Mouse (Mus musculus): ENCODE results near the gene Gm4969. TPM values are rescaled to one million over a fixed set of nuclear protein-coding genes. Genes with fewer than 3 reads are reported as not detected.

The Gm4969 gene
- not detected in 4 replicates for total RNA-seq (2023)

GRCm38 (mm10) chr7:19118028-19118771 lies at the start of gene Gm4969:
TSS of gene Gm4969 (minus strand) at chr7:19118368.

GRCm38 (mm10) chr7:19165656-19166423 lies 47.7 kb upstream of the Gm4969 start, which contains the start of gene Gipr:
TSS of gene Gipr (minus strand) at chr7:19166127.

GRCm38 (mm10) chr7:19149626-19150025 lies 31.5 kb upstream of the Gm4969 start, which contains the start of gene Snrpd2:
TSS of gene Snrpd2 (plus strand) at chr7:19149722.

GRCm38 (mm10) chr7:19148875-19149541 lies 30.8 kb upstream of the Gm4969 start, which contains the start of gene Qpctl:
TSS of gene Qpctl (minus strand) at chr7:19149291.

GRCm38 (mm10) chr7:19119631-19120429 lies 1.7 kb upstream of the Gm4969 start, which contains the start of gene Fbxo46:
TSS of gene Fbxo46 (plus strand) at chr7:19119859.

GRCm38 (mm10) chr7:19094471-19094825 lies 23.7 kb downstream of the Gm4969 start, which contains the start of gene Six5:
TSS of gene Six5 (plus strand) at chr7:19094594.

GRCm38 (mm10) chr7:19083701-19084100 lies 34.5 kb downstream of the Gm4969 start, which contains the start of gene Dmpk:
TSS of gene Dmpk (plus strand) at chr7:19083849.

GRCm38 (mm10) chr7:19075723-19076585 lies 42.2 kb downstream of the Gm4969 start, which contains the start of gene Dmwd:
TSS of gene Dmwd (plus strand) at chr7:19076227.

GRCm38 (mm10) chr7:19054047-19054776 lies 64.0 kb downstream of the Gm4969 start, which contains the start of gene Rsph6a:
TSS of gene Rsph6a (plus strand) at chr7:19054690.

Other genes starting within 250 kb of the Gm4969 start
- 16.9 to 20.3 TPM (median 17.7 TPM) in 4 replicates for gene Pglyrp1, start 247.0 kb downstream of the Gm4969 start, total RNA-seq (2023)
- 16.0 to 24.2 TPM (median 21.6 TPM) in 4 replicates for gene Ccdc61, start 208.0 kb downstream of the Gm4969 start, total RNA-seq (2023)
- gene Nova2, start 192.5 kb downstream of the Gm4969 start, total RNA-seq (2023), result not detected in 4 replicates
- not detected in 4 replicates for gene Nanos2, start 131.0 kb downstream of the Gm4969 start, total RNA-seq (2023)
- 1.2 to 2.3 TPM (median 1.8 TPM) in 4 replicates for gene Mypop, start 127.1 kb downstream of the Gm4969 start, total RNA-seq (2023)
- 26.8 to 30.9 TPM (median 29.4 TPM) in 4 replicates for gene Irf2bp1, start 114.3 kb downstream of the Gm4969 start, total RNA-seq (2023)
- gene Foxa3, start 94.8 kb downstream of the Gm4969 start, total RNA-seq (2023), result not detected in 4 replicates
- 91.9 to 110 TPM (median 103 TPM) in 4 replicates for gene Sympk, start 94.0 kb downstream of the Gm4969 start, total RNA-seq (2023)
- 0.39 TPM in 1 of 4 replicates, not detected in the others for gene Rsph6a, start 63.7 kb downstream of the Gm4969 start, total RNA-seq (2023)
- 17.3 to 21.6 TPM (median 19.2 TPM) in 4 replicates for gene Dmwd, start 42.1 kb downstream of the Gm4969 start, total RNA-seq (2023)
- gene Dmpk, start 34.5 kb downstream of the Gm4969 start, total RNA-seq (2023), result 12.4 to 18.4 TPM (median 13.1 TPM) in 4 replicates
- gene Six5, start 23.8 kb downstream of the Gm4969 start, total RNA-seq (2023), result 0.24 to 0.69 TPM (median 0.42 TPM) in 4 replicates
- gene Fbxo46, start 1.5 kb upstream of the Gm4969 start, total RNA-seq (2023), result 20.6 to 21.9 TPM (median 21.4 TPM) in 4 replicates
- 9.9 to 12.7 TPM (median 10.7 TPM) in 4 replicates for gene Qpctl, start 30.9 kb upstream of the Gm4969 start, total RNA-seq (2023)
- gene Snrpd2, start 31.4 kb upstream of the Gm4969 start, total RNA-seq (2023), result 86.8 to 98.6 TPM (median 92.5 TPM) in 4 replicates
- not detected in 4 replicates for gene Gipr, start 47.8 kb upstream of the Gm4969 start, total RNA-seq (2023)
- 19.1 to 28.1 TPM (median 21.6 TPM) in 4 replicates for gene Eml2, start 58.1 kb upstream of the Gm4969 start, total RNA-seq (2023)
- gene Gpr4, start 94.2 kb upstream of the Gm4969 start, total RNA-seq (2023), result not detected in 4 replicates
- 52.4 to 62.7 TPM (median 54.4 TPM) in 4 replicates for gene Opa3, start 110.0 kb upstream of the Gm4969 start, total RNA-seq (2023)
- 346 to 371 TPM (median 369 TPM) in 4 replicates for gene Vasp, start 153.4 kb upstream of the Gm4969 start, total RNA-seq (2023)
- gene Ppm1n, start 161.7 kb upstream of the Gm4969 start, total RNA-seq (2023), result not detected in 4 replicates
- 0.15 to 0.27 TPM in 2 of 4 replicates, not detected in the others for gene Rtn2, start 164.3 kb upstream of the Gm4969 start, total RNA-seq (2023)
- 2,427 to 3,505 TPM (median 2,938 TPM) in 4 replicates for gene Fosb, start 191.7 kb upstream of the Gm4969 start, total RNA-seq (2023)
- gene Ercc1, start 226.4 kb upstream of the Gm4969 start, total RNA-seq (2023), result 59.1 to 71.4 TPM (median 68.3 TPM) in 4 replicates
- gene Cd3eap, start 241.1 kb upstream of the Gm4969 start, total RNA-seq (2023), result 4.3 to 7.0 TPM (median 5.9 TPM) in 4 replicates
- 0.63 to 2.7 TPM (median 1.5 TPM) in 4 replicates for gene Ppp1r13l, start 241.4 kb upstream of the Gm4969 start, total RNA-seq (2023)